Mouse (Mus musculus): ENCODE data around the gene Acmsd. TPM values are rescaled to one million over a fixed set of nuclear protein-coding genes. Genes with fewer than 3 reads are reported as not detected.
A peak's percentile ranks its signal among the peaks of the same experiment; 100 is the strongest.

The Acmsd gene
- polyA plus RNA-seq, 1 experiment from 2014 or later: 2.5 TPM

GRCm38 (mm10) chr1:127795087-127795769 lies 66.0 kb downstream of the Acmsd start:
- H3K27me3 ChIP-seq (ENCODE audit: insufficient read depth, low read length): no peaks in the 10 kb centered on the region
- no peak overlapping the region for H3K4me3 ChIP-seq (ENCODE audit: low read depth, low read length)
- 87% methylated on average over 6 of the region's 6 CpGs for WGBS (ENCODE audit: insufficient replicate concordance)
- no peak for DNase-seq
- no peaks in the 10 kb centered on the region; the same call in none of the 2 replicates for H3K4me1 ChIP-seq (ENCODE audit: insufficient read depth)
- ATAC-seq: no peak
- no peak overlapping the region for H3K4me2 ChIP-seq (ENCODE audit: low read depth, low read length)
- H3K36me3 ChIP-seq (replicated peaks; ENCODE audit: insufficient read depth, low read length): peaks cover 31% of the 10 kb centered on the region
- no peaks in the 10 kb centered on the region for H3K9me3 ChIP-seq (ENCODE audit: low read length)
- no peak overlapping the region for H3K27ac ChIP-seq (ENCODE audit: low read depth)
- TF ChIP-seq EP300 (IDR thresholded peaks at IDR 0.05; ENCODE audit: low read depth): no peak
- no peak for TF ChIP-seq CTCF (IDR thresholded peaks at IDR 0.05; ENCODE audit: low read depth)
- no peak overlapping the region for H3K9ac ChIP-seq (replicated peaks)

- no peak overlapping the region for H3K4me2 ChIP-seq (ENCODE audit: low read depth, low read length)
- H3K4me3 ChIP-seq (ENCODE audit: low read depth, low read length): no peak overlapping the region
- no peaks in the 10 kb centered on the region; the same call in none of the 2 replicates for H3K4me1 ChIP-seq (ENCODE audit: insufficient read depth)
- DNase-seq (no peak), ATAC-seq (no peak)
- H3K9me3 ChIP-seq (ENCODE audit: low read length): no peaks in the 10 kb centered on the region
- 65% methylated on average over 4 of the region's 4 CpGs for WGBS (ENCODE audit: insufficient replicate concordance)
- H3K27me3 ChIP-seq (ENCODE audit: insufficient read depth, low read length): no peaks in the 10 kb centered on the region
- H3K27ac ChIP-seq (ENCODE audit: low read depth): no peak overlapping the region
- peaks cover 32% of the 10 kb centered on the region for H3K36me3 ChIP-seq (replicated peaks; ENCODE audit: insufficient read depth, low read length)
- no peak overlapping the region for H3K9ac ChIP-seq (replicated peaks)
- no peak for TF ChIP-seq EP300 (IDR thresholded peaks at IDR 0.05; ENCODE audit: low read depth)
- TF ChIP-seq CTCF (IDR thresholded peaks at IDR 0.05; ENCODE audit: low read depth): no peak
Observed at GRCm38 (mm10) chr1:127796341-127796740, 67.1 kb downstream of the Acmsd start.

- H3K27me3 ChIP-seq (ENCODE audit: insufficient read depth, low read length): no peaks in the 10 kb centered on the region
- no peak overlapping the region for H3K9ac ChIP-seq (replicated peaks)
- ATAC-seq (no peak), DNase-seq (no peak)
- no peak overlapping the region for H3K27ac ChIP-seq (ENCODE audit: low read depth)
- peaks cover 33% of the 10 kb centered on the region for H3K36me3 ChIP-seq (replicated peaks; ENCODE audit: insufficient read depth, low read length)
- 72% methylated on average over 1 of the region's 1 CpGs for WGBS (ENCODE audit: insufficient replicate concordance)
- H3K4me1 ChIP-seq (ENCODE audit: insufficient read depth): no peaks in the 10 kb centered on the region; the same call in none of the 2 replicates
- H3K4me2 ChIP-seq (ENCODE audit: low read depth, low read length): no peak overlapping the region
- TF ChIP-seq CTCF (IDR thresholded peaks at IDR 0.05; ENCODE audit: low read depth) (no peak), EP300 (IDR thresholded peaks at IDR 0.05; ENCODE audit: low read depth) (no peak)
- H3K4me3 ChIP-seq (ENCODE audit: low read depth, low read length): no peak overlapping the region
- H3K9me3 ChIP-seq (ENCODE audit: low read length): no peaks in the 10 kb centered on the region
Observed at GRCm38 (mm10) chr1:127796752-127797151, 67.5 kb downstream of the Acmsd start.

- Histone ChIP-seq H3K36me3 (replicated peaks; ENCODE audit: insufficient read depth, low read length) (peaks cover 55% of the 10 kb centered on the region), H3K9ac (replicated peaks) (no peak overlapping the region), H3K27ac (ENCODE audit: low read depth) (no peak overlapping the region), H3K4me3 (ENCODE audit: low read depth, low read length) (no peak overlapping the region), H3K4me1 (ENCODE audit: insufficient read depth) (no peaks in the 10 kb centered on the region), H3K4me2 (ENCODE audit: low read depth, low read length) (no peak overlapping the region), H3K9me3 (ENCODE audit: low read length) (no peaks in the 10 kb centered on the region), H3K27me3 (ENCODE audit: insufficient read depth, low read length) (no peaks in the 10 kb centered on the region)
- no peak for DNase-seq
- no peak for ATAC-seq
- TF ChIP-seq EP300 (IDR thresholded peaks at IDR 0.05; ENCODE audit: low read depth) (no peak), CTCF (IDR thresholded peaks at IDR 0.05; ENCODE audit: low read depth) (no peak)
- 91% methylated on average over 8 of the region's 8 CpGs for WGBS (ENCODE audit: insufficient replicate concordance)
Observed at GRCm38 (mm10) chr1:127802916-127803315, 73.7 kb downstream of the Acmsd start.

GRCm38 (mm10) chr1:127808671-127809070 lies 79.5 kb downstream of the Acmsd start:
- H3K36me3 ChIP-seq (replicated peaks; ENCODE audit: insufficient read depth, low read length): peaks cover 17% of the 10 kb centered on the region
- WGBS (ENCODE audit: insufficient replicate concordance): 84% methylated on average over 7 of the region's 7 CpGs
- H3K4me1 ChIP-seq (ENCODE audit: insufficient read depth): no peaks in the 10 kb centered on the region
- DNase-seq (no peak), ATAC-seq (peak; percentile 33; the same call in 1 of the 2 replicates)
- H3K9ac ChIP-seq (replicated peaks): no peak overlapping the region
- H3K27me3 ChIP-seq (ENCODE audit: insufficient read depth, low read length): no peaks in the 10 kb centered on the region
- H3K4me3 ChIP-seq (ENCODE audit: low read depth, low read length): no peak overlapping the region
- no peak overlapping the region for H3K27ac ChIP-seq (ENCODE audit: low read depth)
- TF ChIP-seq CTCF (IDR thresholded peaks at IDR 0.05; ENCODE audit: low read depth) (no peak), EP300 (IDR thresholded peaks at IDR 0.05; ENCODE audit: low read depth) (no peak)
- H3K9me3 ChIP-seq (ENCODE audit: low read length): no peaks in the 10 kb centered on the region
- no peak overlapping the region for H3K4me2 ChIP-seq (ENCODE audit: low read depth, low read length)

- Histone ChIP-seq H3K4me1 (ENCODE audit: insufficient read depth) (no peaks in the 10 kb centered on the region), H3K27me3 (ENCODE audit: insufficient read depth, low read length) (no peaks in the 10 kb centered on the region), H3K4me3 (ENCODE audit: low read depth, low read length) (no peak overlapping the region), H3K27ac (ENCODE audit: low read depth) (no peak overlapping the region), H3K4me2 (ENCODE audit: low read depth, low read length) (no peak overlapping the region), H3K9ac (replicated peaks) (no peak overlapping the region), H3K9me3 (ENCODE audit: low read length) (no peaks in the 10 kb centered on the region), H3K36me3 (replicated peaks; ENCODE audit: insufficient read depth, low read length) (0 out of 2 replicates have a peak, but pooled peaks cover under 1% of the 10 kb centered on the region)
- 66% methylated on average over 7 of the region's 7 CpGs for WGBS (ENCODE audit: insufficient replicate concordance)
- TF ChIP-seq CTCF (IDR thresholded peaks at IDR 0.05; ENCODE audit: low read depth) (no peak), EP300 (IDR thresholded peaks at IDR 0.05; ENCODE audit: low read depth) (no peak)
- DNase-seq: no peak
- no peak for ATAC-seq
Observed at GRCm38 (mm10) chr1:127812929-127813328, 83.7 kb downstream of the Acmsd start.
